In the genomic region with DNA sequence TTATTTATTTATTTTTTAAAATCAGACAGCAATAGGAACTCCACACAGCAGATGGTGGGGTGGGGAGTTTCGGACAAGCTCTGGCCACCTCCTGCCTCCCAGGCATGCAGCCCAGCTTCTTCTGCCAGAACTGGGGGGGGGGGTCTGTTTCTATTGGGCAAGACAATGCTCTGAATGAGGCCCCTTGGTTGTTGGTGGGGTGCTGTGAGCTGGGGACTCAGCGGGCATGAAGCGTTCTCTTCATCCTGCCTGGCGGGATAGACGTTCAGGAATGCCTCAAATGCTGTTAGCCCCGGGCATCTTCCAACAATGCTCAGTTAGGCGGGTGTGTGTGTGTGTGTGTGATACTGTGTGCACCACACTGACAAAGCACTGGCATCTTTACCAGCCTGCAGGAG, we compare ENCODE assay signal across 9 mouse cellular contexts.
DNase-seq lines count a peak whose midpoint lies in the region; ATAC-seq lines count a peak whose summit lies in the region.
"Had no signal": no experiment of that assay in that cellular context is flagged by ENCODE, and none has a peak within 500 bp of the region (broad histone marks: within the 10 kb centered on the region; RNA-seq: fewer than 3 reads in every experiment).

No protein-coding gene starts in this region.

- H3K4me3 ChIP-seq in hindbrain, embryonic 12.5 days, result no peak overlapping the region
- H3K4me3 ChIP-seq: embryonic facial prominence, embryonic 15.5 days had no signal

- H3K4me1 ChIP-seq in hindbrain, embryonic 12.5 days, result peaks cover 10% of the 10 kb centered on the region

- no peak overlapping the region for H3K9ac ChIP-seq in hindbrain, embryonic 12.5 days
- H3K9ac ChIP-seq: embryonic facial prominence, embryonic 15.5 days had no signal

- peak; percentile 22 for DNase-seq in adrenal gland, postnatal 10 days
- DNase-seq in adrenal gland, postnatal 25 days, result no peak
- peak; percentile 74 for DNase-seq in Muller cell, postnatal 12 days (ENCODE audit: inconsistent ontology term)
- peak; percentile 85 to 89 for DNase-seq in cerebellum, postnatal 14 days
- no peak for DNase-seq in gastrocnemius, postnatal 25 days
- DNase-seq in neural tube, embryonic 10.5 days (ENCODE audit: extremely low spot score, low spot score), result no peak

- H3K4me2 ChIP-seq in hindbrain, embryonic 12.5 days (replicated peaks), result no peak overlapping the region
- H3K4me2 ChIP-seq: embryonic facial prominence, embryonic 15.5 days had no signal

- no peak overlapping the region for H3K27ac ChIP-seq in hindbrain, embryonic 12.5 days
- H3K27ac ChIP-seq: embryonic facial prominence, embryonic 15.5 days had no signal

- ATAC-seq in hindbrain, embryonic 12.5 days (ENCODE audit: low FRiP score), result 0 out of 2 replicates have a peak, but pooled peaks have one; percentile 13
- ATAC-seq in activated CD4-positive, CD25-positive, alpha-beta regulatory T cell, adult 4 months, result no peak

- WGBS in hindbrain, embryonic 12.5 days, result 34% methylated on average over 7 of the region's 7 CpGs

- no peaks in the 10 kb centered on the region for H3K27me3 ChIP-seq in hindbrain, embryonic 12.5 days
- H3K27me3 ChIP-seq: embryonic facial prominence, embryonic 15.5 days had no signal

- H3K9me3 ChIP-seq in hindbrain, embryonic 12.5 days (replicated peaks), result no peaks in the 10 kb centered on the region
- H3K9me3 ChIP-seq: embryonic facial prominence, embryonic 15.5 days had no signal

- no peaks in the 10 kb centered on the region for H3K36me3 ChIP-seq in hindbrain, embryonic 12.5 days
- H3K36me3 ChIP-seq: embryonic facial prominence, embryonic 15.5 days had no signal

Comparison
In these comparisons a context has a peak if more than half of its experiments do, and no peak if none do; other contexts are left out.
1. DNase-seq: peak in adrenal gland, postnatal 10 days (single experiment), Muller cell, postnatal 12 days (single experiment) and cerebellum, postnatal 14 days (2 of 2); none in adrenal gland, postnatal 25 days (single experiment), gastrocnemius, postnatal 25 days (single experiment) and neural tube, embryonic 10.5 days (single experiment).